Mouse (Mus musculus) limb, embryonic 14.5 days (tissue): Measurements from ENCODE around the gene Casr. TPM values are rescaled to one million over a fixed set of nuclear protein-coding genes. Genes with fewer than 3 reads are reported as not detected.

Source experiments
- ATAC-seq: fragments of 200-750 bp; cut with Nextera tagmentation; 2 replicates; pipeline ENCODE4 v1.8.0; 2017; ENCODE audit warnings: low read depth, moderate number of reproducible peaks, moderate TSS enrichment; ENCODE audit not compliant: low FRiP score
- DNase-seq: peaks from one replicate; pipeline ENCODE4 v3.0.0-alpha.2; 2015; ENCODE audit warnings: low spot score
- H3K27ac ChIP-seq: fragments of 300-500 bp; sonication (generic); replicated peaks from 2 replicates; pipeline ENCODE4 v1.5.1; 2014; ENCODE audit warnings: low read depth, mild to moderate bottlenecking, low read length, moderate library complexity, mixed read lengths
- H3K27me3 ChIP-seq: fragments of 300-500 bp; sonication (generic); 2 replicates; pipeline ENCODE4 v1.6.1; 2014; ENCODE audit warnings: low read length, mixed read lengths; ENCODE audit not compliant: control insufficient read depth, insufficient read depth
- H3K36me3 ChIP-seq: fragments of 300-500 bp; sonication (generic); 2 replicates; pipeline ENCODE4 v1.6.1; 2014; ENCODE audit warnings: mild to moderate bottlenecking, low read length, moderate library complexity, mixed read lengths; ENCODE audit not compliant: control insufficient read depth, insufficient read depth
- H3K4me1 ChIP-seq: fragments of 300-500 bp; sonication (generic); 2 replicates; pipeline ENCODE4 v1.6.1; 2014; ENCODE audit warnings: antibody characterized with exemption, low read length, mixed read lengths; ENCODE audit not compliant: control insufficient read depth, insufficient read depth
- H3K4me2 ChIP-seq: fragments of 300-500 bp; sonication (generic); replicated peaks from 2 replicates; pipeline ENCODE4 v1.6.1; 2014; ENCODE audit warnings: low read depth, mild to moderate bottlenecking, low read length, moderate library complexity; ENCODE audit not compliant: severe bottlenecking
- H3K4me3 ChIP-seq: fragments of 300-500 bp; sonication (generic); replicated peaks from 2 replicates; pipeline ENCODE4 v1.5.1; 2014; ENCODE audit warnings: low read length
- H3K9ac ChIP-seq: fragments of 300-500 bp; sonication (generic); 2 replicates; pipeline ENCODE4 v1.6.1; 2014; ENCODE audit warnings: mild to moderate bottlenecking, low read depth, low read length, moderate library complexity; ENCODE audit not compliant: severe bottlenecking
- H3K9me3 ChIP-seq: fragments of 300-500 bp; sonication (generic); 2 replicates; pipeline ENCODE4 v1.6.1; 2016; ENCODE audit warnings: low read length; ENCODE audit not compliant: control insufficient read depth
- POLR2A ChIP-seq: fragments of 200-500 bp; IDR thresholded peaks from 2 replicates; pipeline ENCODE4 v1.8.0; 2012; ENCODE audit warnings: inconsistent platforms, mild to moderate bottlenecking, moderate library complexity, borderline replicate concordance; ENCODE audit not compliant: insufficient read depth, insufficient read length; ENCODE audit errors: extremely low read depth
- WGBS: fragments of 180-500 bp; shearing (Covaris S2); extraction: QIAGEN DNeasy Blood & Tissue Kit; methylation state at CpG from one replicate; pipeline ENCODE4 v1.1.7; 2014; 5-methylcytosine and 5-hydroxymethylcytosine counted together
- polyA plus RNA-seq, 2 experiments: library from polyadenylated mRNA; depleted of rRNA in 1 of 2; stranded (reverse) in 1 of 2; unstranded in 1 of 2; fragments of >200 nt; fragmentation: Nextera tagmentation in 1 of 2; extraction: Ambion mirVana in 1 of 2; gene quantifications; 2 replicates each; pipeline versions ENCODE4 v1.2.1 to v1.2.3; 2012 to 2014

Gene Casr
- polyA plus RNA-seq, 2 experiments, result 0.16 to 0.40 TPM

- Histone ChIP-seq H3K27ac (no peak overlapping the region), H3K4me2 (no peak overlapping the region), H3K36me3 (no peaks in the 10 kb centered on the region), H3K4me1 (no peaks in the 10 kb centered on the region), H3K27me3 (no peaks in the 10 kb centered on the region), H3K4me3 (no peak overlapping the region), H3K9ac (no peak overlapping the region), H3K9me3 (no peaks in the 10 kb centered on the region)
- ATAC-seq, result no peak
- DNase-seq, result no peak
- TF ChIP-seq POLR2A, result no peak
- 62% methylated on average over 4 of the region's 4 CpGs for WGBS
Measured at GRCm38 (mm10) chr16:36587971-36588370, 26.0 kb upstream of the Casr start.

- no peak; the same call in 1 of the 2 replicates for ATAC-seq
- no peak for DNase-seq
Measured at GRCm38 (mm10) chr16:36582073-36582472, 20.1 kb upstream of the Casr start.

GRCm38 (mm10) chr16:36571942-36572341 is 10.0 kb upstream of the Casr start:
- WGBS, result 71% methylated on average over 8 of the region's 8 CpGs
- no peak for TF ChIP-seq POLR2A
- ATAC-seq, result no peak
- Histone ChIP-seq H3K4me2 (no peak overlapping the region), H3K4me3 (no peak overlapping the region), H3K9me3 (no peaks in the 10 kb centered on the region), H3K9ac (no peak overlapping the region), H3K36me3 (no peaks in the 10 kb centered on the region), H3K27me3 (no peaks in the 10 kb centered on the region), H3K4me1 (no peaks in the 10 kb centered on the region), H3K27ac (no peak overlapping the region)
- DNase-seq, result no peak

More at GRCm38 (mm10) chr16:36582073-36582472, 20.1 kb upstream of the Casr start:
- H3K9ac ChIP-seq, result no peak overlapping the region
- no peaks in the 10 kb centered on the region for H3K27me3 ChIP-seq
- H3K4me2 ChIP-seq, result no peak overlapping the region
- WGBS, result 36% methylated on average over 3 of the region's 3 CpGs
- no peaks in the 10 kb centered on the region for H3K9me3 ChIP-seq
- H3K4me1 ChIP-seq, result peaks cover 4% of the 10 kb centered on the region
- H3K4me3 ChIP-seq, result no peak overlapping the region
- no peaks in the 10 kb centered on the region for H3K36me3 ChIP-seq
- no peak overlapping the region for H3K27ac ChIP-seq
- no peak for TF ChIP-seq POLR2A

- H3K9ac ChIP-seq, result no peak overlapping the region
- no peaks in the 10 kb centered on the region for H3K9me3 ChIP-seq
- H3K27ac ChIP-seq, result no peak overlapping the region
- ATAC-seq (no peak), DNase-seq (no peak)
- no peak overlapping the region for H3K4me3 ChIP-seq
- 83% methylated on average over 6 of the region's 6 CpGs for WGBS
- peaks cover 6% of the 10 kb centered on the region; the same call in 1 of the 2 replicates for H3K4me1 ChIP-seq
- no peak overlapping the region for H3K4me2 ChIP-seq
- no peak for TF ChIP-seq POLR2A
- no peaks in the 10 kb centered on the region for H3K36me3 ChIP-seq
- H3K27me3 ChIP-seq, result peaks cover 12% of the 10 kb centered on the region
Measured at GRCm38 (mm10) chr16:36559573-36559972, 2.4 kb downstream of the Casr start.

GRCm38 (mm10) chr16:36555672-36556165 is 6.2 kb downstream of the Casr start:
- 77% methylated on average over 10 of the region's 10 CpGs for WGBS
- Histone ChIP-seq H3K36me3 (no peaks in the 10 kb centered on the region), H3K27me3 (no peaks in the 10 kb centered on the region), H3K4me3 (no peak overlapping the region), H3K4me2 (no peak overlapping the region), H3K9me3 (0 out of 2 replicates have a peak, but pooled peaks cover 4% of the 10 kb centered on the region), H3K9ac (no peak overlapping the region), H3K4me1 (no peaks in the 10 kb centered on the region), H3K27ac (no peak overlapping the region)
- no peak for TF ChIP-seq POLR2A
- DNase-seq, result no peak
- no peak for ATAC-seq
